Mouse (Mus musculus) heart, embryonic 11.5 days (tissue): Measurements from ENCODE around the gene Ap5z1. TPM values are rescaled to one million over a fixed set of nuclear protein-coding genes. Genes with fewer than 3 reads are reported as not detected.

Experiments
- ATAC-seq: fragments of 200-750 bp; cut with Nextera tagmentation; replicated peaks from 2 replicates; pipeline ENCODE4 v1.8.0; 2017; ENCODE audit warnings: moderate library complexity; ENCODE audit not compliant: insufficient number of reproducible peaks, low FRiP score, low TSS enrichment
- H3K27ac ChIP-seq: fragments of 300-500 bp; sonication (generic); 2 replicates; pipeline ENCODE4 v1.5.1; 2014; ENCODE audit warnings: mild to moderate bottlenecking, low read depth, low read length
- H3K27me3 ChIP-seq: fragments of 300-500 bp; sonication (generic); 2 replicates; pipeline ENCODE4 v1.6.1; 2014; ENCODE audit warnings: mild to moderate bottlenecking, low read length, mixed read lengths; ENCODE audit not compliant: control insufficient read depth, insufficient read depth
- H3K36me3 ChIP-seq: fragments of 300-500 bp; sonication (generic); 2 replicates; pipeline ENCODE4 v1.6.1; 2014; ENCODE audit warnings: mild to moderate bottlenecking, low read length, moderate library complexity, mixed read lengths; ENCODE audit not compliant: control insufficient read depth, insufficient read depth
- H3K4me1 ChIP-seq: fragments of 300-500 bp; sonication (generic); 2 replicates; pipeline ENCODE4 v1.6.1; 2014; ENCODE audit warnings: low read length; ENCODE audit not compliant: control insufficient read depth, insufficient read depth
- H3K4me2 ChIP-seq: fragments of 300-500 bp; sonication (generic); 2 replicates; pipeline ENCODE4 v1.6.1; 2014; ENCODE audit warnings: mild to moderate bottlenecking, moderate library complexity
- H3K4me3 ChIP-seq: fragments of 300-500 bp; sonication (generic); 2 replicates; pipeline ENCODE4 v1.5.1; 2014; ENCODE audit warnings: low read depth, low read length
- H3K9ac ChIP-seq: fragments of 300-500 bp; sonication (generic); 2 replicates; pipeline ENCODE4 v1.6.1; 2014; ENCODE audit warnings: mild to moderate bottlenecking, low read depth, low read length, moderate library complexity
- H3K9me3 ChIP-seq: fragments of 300-500 bp; sonication (generic); replicated peaks from 2 replicates; pipeline ENCODE4 v1.6.1; 2016; ENCODE audit warnings: low read length; ENCODE audit not compliant: control insufficient read depth
- WGBS: fragments of 180-500 bp; shearing (Covaris S2); extraction: QIAGEN DNeasy Blood & Tissue Kit; methylation state at CpG from one replicate; pipeline ENCODE4 v1.1.7; 2014; ENCODE audit not compliant: insufficient replicate concordance; 5-methylcytosine and 5-hydroxymethylcytosine counted together
- polyA plus RNA-seq: library from polyadenylated mRNA; unstranded; fragments of >200 nt; fragmentation: Nextera tagmentation; extraction: Ambion mirVana; gene quantifications from 2 replicates; pipeline ENCODE4 v1.2.1, GENCODE M21; 2014

Ap5z1 gene
- polyA plus RNA-seq, 1 experiment from 2014 or later: 6.4 TPM

GRCm38 (mm10) chr5:142431811-142432434, 31.8 kb upstream of the Ap5z1 start:
- ATAC-seq: no peak
- Histone ChIP-seq H3K36me3 (peaks cover 14% of the 10 kb centered on the region), H3K4me2 (no peak overlapping the region), H3K27ac (no peak overlapping the region), H3K27me3 (no peaks in the 10 kb centered on the region), H3K4me3 (no peak overlapping the region), H3K9ac (no peak overlapping the region), H3K9me3 (no peaks in the 10 kb centered on the region), H3K4me1 (peaks cover 28% of the 10 kb centered on the region)
- WGBS: 67% methylated on average over 9 of the region's 9 CpGs

- ATAC-seq: no peak
- 78% methylated on average over 4 of the region's 4 CpGs for WGBS
- H3K9ac ChIP-seq: no peak overlapping the region
- peaks cover 22% of the 10 kb centered on the region for H3K4me1 ChIP-seq
- peaks cover 14% of the 10 kb centered on the region for H3K36me3 ChIP-seq
- H3K4me2 ChIP-seq: no peak overlapping the region
- H3K4me3 ChIP-seq: no peak overlapping the region
- no peaks in the 10 kb centered on the region for H3K9me3 ChIP-seq
- H3K27me3 ChIP-seq: no peaks in the 10 kb centered on the region
- H3K27ac ChIP-seq: 0 out of 2 replicates have a peak overlapping the region, but pooled peaks have one; percentile 10
Observed at GRCm38 (mm10) chr5:142432695-142433094, 31.0 kb upstream of the Ap5z1 start.

GRCm38 (mm10) chr5:142434052-142434451, 29.7 kb upstream of the Ap5z1 start:
- no peak overlapping the region for H3K27ac ChIP-seq
- H3K4me1 ChIP-seq: peaks cover 24% of the 10 kb centered on the region
- peaks cover 14% of the 10 kb centered on the region for H3K36me3 ChIP-seq
- no peak overlapping the region for H3K4me2 ChIP-seq
- 87% methylated on average over 5 of the region's 5 CpGs for WGBS
- H3K9me3 ChIP-seq: no peaks in the 10 kb centered on the region
- no peaks in the 10 kb centered on the region for H3K27me3 ChIP-seq
- no peak overlapping the region for H3K9ac ChIP-seq
- ATAC-seq: no peak
- no peak overlapping the region for H3K4me3 ChIP-seq

GRCm38 (mm10) chr5:142435736-142436135, 28.0 kb upstream of the Ap5z1 start:
- H3K4me2 ChIP-seq: no peak overlapping the region
- H3K9ac ChIP-seq: no peak overlapping the region
- H3K4me1 ChIP-seq: peaks cover 33% of the 10 kb centered on the region
- no peak overlapping the region for H3K4me3 ChIP-seq
- WGBS: 94% methylated on average over 15 of the region's 15 CpGs
- ATAC-seq: no peak
- peaks cover 14% of the 10 kb centered on the region for H3K36me3 ChIP-seq
- H3K27me3 ChIP-seq: no peaks in the 10 kb centered on the region
- no peaks in the 10 kb centered on the region for H3K9me3 ChIP-seq
- no peak overlapping the region for H3K27ac ChIP-seq

GRCm38 (mm10) chr5:142438380-142438938, 25.3 kb upstream of the Ap5z1 start:
- WGBS: 85% methylated on average over 16 of the region's 16 CpGs
- ATAC-seq: no peak
- Histone ChIP-seq H3K27ac (no peak overlapping the region), H3K4me1 (peaks cover 33% of the 10 kb centered on the region), H3K4me2 (no peak overlapping the region), H3K4me3 (no peak overlapping the region), H3K9me3 (no peaks in the 10 kb centered on the region), H3K36me3 (peaks cover 14% of the 10 kb centered on the region), H3K9ac (no peak overlapping the region), H3K27me3 (no peaks in the 10 kb centered on the region)

GRCm38 (mm10) chr5:142439911-142440432, 23.8 kb upstream of the Ap5z1 start:
- 2% methylated on average over 12 of the region's 12 CpGs for WGBS
- H3K9me3 ChIP-seq: no peaks in the 10 kb centered on the region

GRCm38 (mm10) chr5:142440451-142441147, 23.1 kb upstream of the Ap5z1 start:
- Histone ChIP-seq H3K36me3 (peaks cover 9% of the 10 kb centered on the region), H3K27me3 (no peaks in the 10 kb centered on the region), H3K27ac (peak overlapping the region; percentile 94), H3K4me3 (peak overlapping the region; percentile 40), H3K4me1 (peaks cover 49% of the 10 kb centered on the region), H3K9me3 (no peaks in the 10 kb centered on the region), H3K4me2 (peak overlapping the region; percentile 77), H3K9ac (peak overlapping the region; percentile 71)
- peak; percentile 95 for ATAC-seq
- under 1% methylated on average over 19 of the region's 19 CpGs for WGBS

More at GRCm38 (mm10) chr5:142439911-142440432, 23.8 kb upstream of the Ap5z1 start:
- H3K4me2 ChIP-seq: peak overlapping the region; percentile 77
- no peaks in the 10 kb centered on the region for H3K27me3 ChIP-seq
- peaks cover 43% of the 10 kb centered on the region for H3K4me1 ChIP-seq
- peaks cover 14% of the 10 kb centered on the region for H3K36me3 ChIP-seq
- H3K27ac ChIP-seq: peak overlapping the region; percentile 94
- ATAC-seq: peak; percentile 20; the same call in 1 of the 2 replicates
- H3K4me3 ChIP-seq: peak overlapping the region; percentile 40
- peak overlapping the region; percentile 71 for H3K9ac ChIP-seq

GRCm38 (mm10) chr5:142441332-142442044, 22.3 kb upstream of the Ap5z1 start:
- no peak for ATAC-seq
- no peaks in the 10 kb centered on the region for H3K27me3 ChIP-seq
- peak overlapping the region; percentile 71 for H3K9ac ChIP-seq
- 61% methylated on average over 22 of the region's 22 CpGs for WGBS
- H3K4me1 ChIP-seq: peaks cover 53% of the 10 kb centered on the region
- H3K9me3 ChIP-seq: no peaks in the 10 kb centered on the region
- H3K4me3 ChIP-seq: peak overlapping the region; percentile 40; the same call in 1 of the 2 replicates
- H3K4me2 ChIP-seq: peak overlapping the region; percentile 77
- H3K27ac ChIP-seq: peak overlapping the region; percentile 94
- no peaks in the 10 kb centered on the region for H3K36me3 ChIP-seq
